Mouse (Mus musculus): ENCODE measurements around the gene Sync. TPM values are rescaled to one million over a fixed set of nuclear protein-coding genes. Genes with fewer than 3 reads are reported as not detected.

Gene Sync
- total and polyA plus RNA-seq, 3 experiments = 0.31 to 0.43 TPM; not detected in 1

GRCm38 (mm10) chr4:129342705-129343104, 55.3 kb downstream of the Sync start:
- Histone ChIP-seq H3K4me1 (ENCODE audit: control insufficient read depth in 1 of 2, insufficient read depth in 2 of 2, low read length in 2 of 2) (peaks cover 3 to 10% of the 10 kb centered on the region in 2 experiments; a peak in 3 of 4 replicates), H3K79me2 (ENCODE audit: control insufficient read depth, insufficient read depth, low read length, poor library complexity) (no peaks in the 10 kb centered on the region), H3K9ac (ENCODE audit: control insufficient read depth, low read depth, low read length, poor library complexity, severe bottlenecking) (no peak overlapping the region), H3K27me3 (ENCODE audit: control insufficient read depth in 1 of 2, insufficient read depth in 2 of 2, low read length in 2 of 2) (no peaks in the 10 kb centered on the region), H3K9me3 (replicated peaks; ENCODE audit: insufficient read depth, low read length) (no peaks in the 10 kb centered on the region), H3K27ac (ENCODE audit: control insufficient read depth, low read depth, low read length) (no peak overlapping the region), H3K4me3 (ENCODE audit: control insufficient read depth in 1 of 2, insufficient read depth in 1 of 2, low read depth in 2 of 2, low read length in 2 of 2) (no peak overlapping the region), H3K36me3 (ENCODE audit: control insufficient read depth in 1 of 2, insufficient read depth in 2 of 2, low read length in 2 of 2) (peaks cover 0 to 14% of the 10 kb centered on the region in 2 experiments; a peak in 3 of 4 replicates)
- DNase-seq (ENCODE audit: low read depth, low spot score) = no peak
- TF ChIP-seq ZC3H11A (IDR thresholded peaks at IDR 0.05; ENCODE audit: low read depth, low read length) (no peak), GABPA (IDR thresholded peaks at IDR 0.05; ENCODE audit: low read depth, low read length) (no peak), UBTF (IDR thresholded peaks at IDR 0.05; ENCODE audit: borderline replicate concordance, insufficient read depth, low read depth, low read length) (no peak), BHLHE40 (IDR thresholded peaks at IDR 0.05; ENCODE audit: borderline replicate concordance, low read depth, low read length) (no peak), MXI1 (IDR thresholded peaks at IDR 0.05; ENCODE audit: low read depth, low read length) (no peak), MAZ (IDR thresholded peaks at IDR 0.05; ENCODE audit: low read depth, low read length) (no peak)

DNA sequence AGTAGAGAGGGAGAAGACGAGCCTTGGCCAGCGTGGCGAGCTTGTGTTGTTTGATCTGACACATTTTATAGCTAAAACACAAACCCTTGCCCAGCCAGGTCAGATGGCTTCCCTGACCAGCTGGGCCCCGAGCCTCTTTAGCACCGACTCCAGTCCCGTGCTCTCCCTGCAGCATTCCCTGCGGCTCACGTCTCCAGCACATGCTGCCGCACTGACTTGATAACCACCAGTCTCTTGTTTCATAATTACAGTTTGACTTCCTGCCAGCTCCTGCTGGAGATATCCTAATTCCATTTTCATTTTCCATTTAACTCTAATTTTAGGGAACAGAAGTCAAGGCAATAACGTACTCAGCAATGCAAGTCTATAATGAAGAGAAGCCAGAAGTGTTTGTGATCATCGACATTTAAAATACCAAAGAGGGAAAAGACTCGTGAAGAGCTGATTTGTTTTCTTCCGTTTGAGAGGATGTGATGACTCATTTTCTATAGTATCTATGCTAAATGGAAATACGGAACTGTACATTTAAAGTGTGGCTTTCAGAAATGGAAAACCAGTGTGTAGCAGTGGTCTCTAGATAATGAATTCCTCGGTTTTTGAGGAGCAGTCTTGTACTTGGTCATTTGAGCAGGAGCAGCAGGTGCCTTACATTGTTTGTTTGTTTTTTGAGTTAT, 59.2 kb downstream of the Sync start:
- peak overlapping the region; percentile 74 for H3K9ac ChIP-seq (ENCODE audit: control insufficient read depth, low read depth, low read length, poor library complexity, severe bottlenecking)
- H3K27ac ChIP-seq (ENCODE audit: control insufficient read depth, low read depth, low read length) = peak overlapping the region; percentile 89
- H3K9me3 ChIP-seq (replicated peaks; ENCODE audit: insufficient read depth, low read length) = no peaks in the 10 kb centered on the region
- H3K4me3 ChIP-seq (ENCODE audit: control insufficient read depth in 1 of 2, insufficient read depth in 1 of 2, low read depth in 2 of 2, low read length in 2 of 2) = peak overlapping the region; percentile 58 to 60
- DNase-seq (ENCODE audit: low read depth, low spot score) = peak; percentile 79
- H3K4me1 ChIP-seq (ENCODE audit: control insufficient read depth in 1 of 2, insufficient read depth in 2 of 2, low read length in 2 of 2) = peaks cover 3 to 7% of the 10 kb centered on the region in 2 experiments; a peak in 3 of 4 replicates
- H3K36me3 ChIP-seq (ENCODE audit: control insufficient read depth in 1 of 2, insufficient read depth in 2 of 2, low read length in 2 of 2) = peaks cover 0 to 4% of the 10 kb centered on the region in 2 experiments; a peak in 3 of 4 replicates
- H3K79me2 ChIP-seq (ENCODE audit: control insufficient read depth, insufficient read depth, low read length, poor library complexity) = no peaks in the 10 kb centered on the region
- no peaks in the 10 kb centered on the region for H3K27me3 ChIP-seq (ENCODE audit: control insufficient read depth in 1 of 2, insufficient read depth in 2 of 2, low read length in 2 of 2)
- peak in 1 of 2 experiments; percentile 41; a peak in 1 of 4 replicates for TF ChIP-seq POLR2A (IDR thresholded peaks at IDR 0.05; ENCODE audit: control insufficient read depth in 1 of 2, insufficient read depth in 1 of 2, low read depth in 1 of 2, low read length in 2 of 2, poor library complexity in 1 of 2)
- no peak for TF ChIP-seq USF1 (IDR thresholded peaks at IDR 0.05; ENCODE audit: low read depth, low read length)
- TF ChIP-seq EP300 (IDR thresholded peaks at IDR 0.05; ENCODE audit: low read depth in 1 of 2, low read length in 2 of 2) = peak; percentile 46 to 50; a peak in 2 of 4 replicates
- peak; percentile 63 for TF ChIP-seq SIN3A (IDR thresholded peaks at IDR 0.05; ENCODE audit: low read length)
- no peak for TF ChIP-seq UBTF (IDR thresholded peaks at IDR 0.05; ENCODE audit: borderline replicate concordance, insufficient read depth, low read depth, low read length)
- TF ChIP-seq MEF2A (IDR thresholded peaks at IDR 0.05; ENCODE audit: extremely low read depth, insufficient replicate concordance, low read depth, low read length, poor library complexity, severe bottlenecking) = no peak
- TF ChIP-seq RAD21 (IDR thresholded peaks at IDR 0.05; ENCODE audit: low read depth, low read length) = no peak
- TF ChIP-seq TBP (IDR thresholded peaks at IDR 0.05; ENCODE audit: low read depth, low read length) = peak; percentile 56; the same call in 1 of the 2 replicates
- no peak for TF ChIP-seq NELFE (IDR thresholded peaks at IDR 0.05; ENCODE audit: low read depth, low read length)
- no peak; the same call in 1 of the 2 replicates for TF ChIP-seq ETS1 (IDR thresholded peaks at IDR 0.05; ENCODE audit: low read depth, low read length)
- TF ChIP-seq USF2 (IDR thresholded peaks at IDR 0.05; ENCODE audit: borderline replicate concordance in 1 of 2, insufficient read depth in 1 of 2, low read depth in 1 of 2, low read length in 2 of 2) = no peak
- peak; percentile 80; the same call in 1 of the 2 replicates for TF ChIP-seq MYC (IDR thresholded peaks at IDR 0.05; ENCODE audit: low read depth, low read length)
- TF ChIP-seq JUND (IDR thresholded peaks at IDR 0.05; ENCODE audit: low read depth, low read length) = peak; percentile 82
- TF ChIP-seq MXI1 (IDR thresholded peaks at IDR 0.05; ENCODE audit: low read depth, low read length) = peak; percentile 59
- TF ChIP-seq SMC3 (IDR thresholded peaks at IDR 0.05; ENCODE audit: low read depth, low read length) = no peak
- TF ChIP-seq TCF12 (IDR thresholded peaks at IDR 0.05; ENCODE audit: low read depth, low read length) = no peak
- TF ChIP-seq RCOR1 (IDR thresholded peaks at IDR 0.05; ENCODE audit: low read depth, low read length) = no peak; the same call in 1 of the 2 replicates
- TF ChIP-seq ZMIZ1 (IDR thresholded peaks at IDR 0.05; ENCODE audit: low read depth, low read length) = no peak
- 0 out of 2 replicates have a peak, but pooled peaks have one; percentile 1 for TF ChIP-seq GATA1 (IDR thresholded peaks at IDR 0.05; ENCODE audit: low read depth, low read length)
- no peak for TF ChIP-seq GABPA (IDR thresholded peaks at IDR 0.05; ENCODE audit: low read depth, low read length)
- TF ChIP-seq CTCF (IDR thresholded peaks at IDR 0.05 in 2 of 3, conservative IDR thresholded peaks at IDR 0.05 in 1 of 3; ENCODE audit: control insufficient read depth in 1 of 3, insufficient read depth in 1 of 3, low read depth in 2 of 3, low read length in 3 of 3, poor library complexity in 1 of 3, severe bottlenecking in 1 of 3) = no peak
- TF ChIP-seq BHLHE40 (IDR thresholded peaks at IDR 0.05; ENCODE audit: borderline replicate concordance, low read depth, low read length) = peak; percentile 80
- no peak for TF ChIP-seq MAZ (IDR thresholded peaks at IDR 0.05; ENCODE audit: low read depth, low read length)
- no peak for TF ChIP-seq KAT2A (conservative IDR thresholded peaks at IDR 0.05; ENCODE audit: low read depth, low read length)
- TF ChIP-seq NRF1 (IDR thresholded peaks at IDR 0.05; ENCODE audit: insufficient read depth, low read depth, low read length, poor library complexity, severe bottlenecking) = no peak
- TF ChIP-seq TAL1 (IDR thresholded peaks at IDR 0.05; ENCODE audit: low read length) = no peak
- TF ChIP-seq POLR2AphosphoS5 (IDR thresholded peaks at IDR 0.05; ENCODE audit: borderline replicate concordance, low read depth, low read length) = no peak

Data from MEL (cell line).